Mouse (Mus musculus): Measurements from ENCODE around the gene Adam12.

DNA sequence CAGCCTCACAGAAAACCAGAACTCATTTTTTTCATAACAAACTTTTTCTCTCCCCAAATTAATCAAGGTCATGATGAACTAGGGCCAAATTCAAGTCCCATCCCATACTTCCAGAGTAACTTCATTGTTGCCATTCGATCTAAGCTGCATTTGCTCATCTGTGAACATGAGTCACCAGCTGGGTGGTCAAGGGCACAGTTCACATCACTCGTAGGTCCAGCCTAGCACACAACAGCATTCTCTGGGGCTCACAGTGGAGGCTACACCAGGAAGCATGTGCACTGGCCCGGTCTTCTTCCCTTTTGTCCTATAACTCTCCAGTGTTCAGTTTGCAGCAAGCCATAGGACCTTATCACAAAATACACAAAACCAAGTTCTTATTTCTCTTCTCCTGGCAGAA, 84.4 kb downstream of the Adam12 start:
- no peak for TF ChIP-seq CTCF (IDR thresholded peaks at IDR 0.05; ENCODE audit: insufficient read depth, low read depth, low read length)
- no peak for TF ChIP-seq POLR2A (IDR thresholded peaks at IDR 0.05; ENCODE audit: insufficient read depth, low read depth, low read length)

Measured in olfactory bulb, adult 2 months (tissue).